Mouse (Mus musculus): ENCODE data around the gene Fto. TPM values are rescaled to one million over a fixed set of nuclear protein-coding genes. Genes with fewer than 3 reads are reported as not detected.

Fto gene
- polyA plus RNA-seq, 1 experiment from 2014 or later: 94.8 TPM

- Histone ChIP-seq H3K9ac (replicated peaks; ENCODE audit: low read length) (no peak overlapping the region), H3K9me3 (replicated peaks; ENCODE audit: control insufficient read depth, low read length) (no peaks in the 10 kb centered on the region), H3K27me3 (ENCODE audit: control insufficient read depth, insufficient read depth, low read length) (no peaks in the 10 kb centered on the region), H3K27ac (replicated peaks; ENCODE audit: low read depth, low read length) (no peak overlapping the region), H3K4me3 (ENCODE audit: low read depth, low read length) (no peak overlapping the region), H3K36me3 (replicated peaks; ENCODE audit: control insufficient read depth, insufficient read depth, low read depth, low read length) (no peaks in the 10 kb centered on the region), H3K4me1 (ENCODE audit: control insufficient read depth, insufficient read depth, low read length) (no peaks in the 10 kb centered on the region), H3K4me2 (ENCODE audit: low read depth, low read length) (no peak overlapping the region)
- 68% methylated on average over 10 of the region's 10 CpGs for WGBS
- DNase-seq (ENCODE audit: low spot score) (no peak), ATAC-seq (replicated peaks; ENCODE audit: insufficient number of reproducible peaks, low FRiP score, low TSS enrichment, low read depth) (no peak)
Observed at GRCm38 (mm10) chr8:91488784-91489450, 175.6 kb downstream of the Fto start.

DNA sequence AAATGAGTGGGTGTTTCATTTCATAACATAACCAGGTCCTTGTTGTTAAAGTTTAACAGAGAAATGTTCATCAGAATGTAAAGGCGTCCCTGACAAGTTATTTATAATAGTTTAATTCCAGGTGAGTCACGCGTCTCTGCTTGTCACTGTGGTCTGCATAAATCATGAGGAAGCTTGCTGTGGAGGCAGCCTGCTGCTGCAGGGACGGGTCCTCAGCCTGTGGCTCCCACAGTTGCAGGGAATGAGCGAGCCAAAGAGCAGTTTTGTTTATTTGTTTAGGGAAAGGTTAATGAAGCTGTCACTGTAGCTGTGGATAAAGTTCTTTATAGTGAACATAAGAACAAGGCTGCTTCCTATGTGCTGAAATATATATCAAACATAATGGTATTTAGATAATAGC lies 176.7 kb downstream of the Fto start:
- no peaks in the 10 kb centered on the region for H3K27me3 ChIP-seq (ENCODE audit: control insufficient read depth, insufficient read depth, low read length)
- WGBS: 59% methylated on average over 5 of the region's 5 CpGs
- H3K36me3 ChIP-seq (replicated peaks; ENCODE audit: control insufficient read depth, insufficient read depth, low read depth, low read length): no peaks in the 10 kb centered on the region
- no peaks in the 10 kb centered on the region for H3K4me1 ChIP-seq (ENCODE audit: control insufficient read depth, insufficient read depth, low read length)
- H3K9me3 ChIP-seq (replicated peaks; ENCODE audit: control insufficient read depth, low read length): no peaks in the 10 kb centered on the region
- no peak overlapping the region for H3K4me3 ChIP-seq (ENCODE audit: low read depth, low read length)
- no peak overlapping the region for H3K9ac ChIP-seq (replicated peaks; ENCODE audit: low read length)
- H3K27ac ChIP-seq (replicated peaks; ENCODE audit: low read depth, low read length): no peak overlapping the region
- ATAC-seq (replicated peaks; ENCODE audit: insufficient number of reproducible peaks, low FRiP score, low TSS enrichment, low read depth) (no peak), DNase-seq (ENCODE audit: low spot score) (no peak)
- H3K4me2 ChIP-seq (ENCODE audit: low read depth, low read length): no peak overlapping the region

GRCm38 (mm10) chr8:91493373-91493772 lies 180.0 kb downstream of the Fto start:
- ATAC-seq (replicated peaks; ENCODE audit: insufficient number of reproducible peaks, low FRiP score, low TSS enrichment, low read depth) (no peak), DNase-seq (ENCODE audit: low spot score) (no peak)
- no peaks in the 10 kb centered on the region for H3K9me3 ChIP-seq (replicated peaks; ENCODE audit: control insufficient read depth, low read length)
- H3K4me3 ChIP-seq (ENCODE audit: low read depth, low read length): no peak overlapping the region
- H3K27me3 ChIP-seq (ENCODE audit: control insufficient read depth, insufficient read depth, low read length): no peaks in the 10 kb centered on the region
- H3K4me2 ChIP-seq (ENCODE audit: low read depth, low read length): no peak overlapping the region
- H3K9ac ChIP-seq (replicated peaks; ENCODE audit: low read length): no peak overlapping the region
- H3K4me1 ChIP-seq (ENCODE audit: control insufficient read depth, insufficient read depth, low read length): no peaks in the 10 kb centered on the region
- H3K36me3 ChIP-seq (replicated peaks; ENCODE audit: control insufficient read depth, insufficient read depth, low read depth, low read length): no peaks in the 10 kb centered on the region
- 88% methylated on average over 8 of the region's 8 CpGs for whole genome bisulfite sequencing
- no peak overlapping the region for H3K27ac ChIP-seq (replicated peaks; ENCODE audit: low read depth, low read length)

GRCm38 (mm10) chr8:91494501-91495259 lies 181.4 kb downstream of the Fto start:
- ATAC-seq (replicated peaks; ENCODE audit: insufficient number of reproducible peaks, low FRiP score, low TSS enrichment, low read depth) (no peak), DNase-seq (ENCODE audit: low spot score) (no peak)
- 45% methylated on average over 10 of the region's 10 CpGs for WGBS
- Histone ChIP-seq H3K4me2 (ENCODE audit: low read depth, low read length) (no peak overlapping the region), H3K36me3 (replicated peaks; ENCODE audit: control insufficient read depth, insufficient read depth, low read depth, low read length) (no peaks in the 10 kb centered on the region), H3K9ac (replicated peaks; ENCODE audit: low read length) (no peak overlapping the region), H3K27me3 (ENCODE audit: control insufficient read depth, insufficient read depth, low read length) (no peaks in the 10 kb centered on the region), H3K9me3 (replicated peaks; ENCODE audit: control insufficient read depth, low read length) (no peaks in the 10 kb centered on the region), H3K27ac (replicated peaks; ENCODE audit: low read depth, low read length) (no peak overlapping the region), H3K4me3 (ENCODE audit: low read depth, low read length) (no peak overlapping the region), H3K4me1 (ENCODE audit: control insufficient read depth, insufficient read depth, low read length) (no peaks in the 10 kb centered on the region)

GRCm38 (mm10) chr8:91495260-91495601 lies 181.9 kb downstream of the Fto start:
- H3K4me1 ChIP-seq (ENCODE audit: control insufficient read depth, insufficient read depth, low read length): no peaks in the 10 kb centered on the region

DNA sequence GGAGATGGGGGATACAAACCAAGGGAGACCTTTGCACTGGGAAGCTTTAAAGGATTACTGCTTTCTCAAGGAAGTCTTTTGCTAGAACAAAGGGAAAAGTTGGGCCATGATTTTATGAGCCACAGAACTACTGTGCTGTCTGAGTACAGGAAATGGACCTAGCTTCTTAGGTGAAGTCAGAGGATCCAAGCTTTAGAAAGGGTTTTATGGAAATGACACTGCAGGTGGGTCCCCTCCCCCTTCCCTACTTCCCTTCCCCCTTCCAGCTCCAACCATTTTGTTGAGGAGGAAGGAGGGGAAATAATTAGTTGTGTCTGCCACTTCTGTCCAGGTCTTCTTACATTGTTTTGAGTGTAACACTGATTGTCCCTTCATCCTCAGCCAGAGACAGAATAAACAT lies 182.7 kb downstream of the Fto start:
- no peak overlapping the region for H3K9ac ChIP-seq (replicated peaks; ENCODE audit: low read length)
- no peaks in the 10 kb centered on the region for H3K4me1 ChIP-seq (ENCODE audit: control insufficient read depth, insufficient read depth, low read length)
- H3K4me2 ChIP-seq (ENCODE audit: low read depth, low read length): no peak overlapping the region
- H3K9me3 ChIP-seq (replicated peaks; ENCODE audit: control insufficient read depth, low read length): no peaks in the 10 kb centered on the region
- no peak overlapping the region for H3K4me3 ChIP-seq (ENCODE audit: low read depth, low read length)
- H3K27ac ChIP-seq (replicated peaks; ENCODE audit: low read depth, low read length): no peak overlapping the region
- H3K36me3 ChIP-seq (replicated peaks; ENCODE audit: control insufficient read depth, insufficient read depth, low read depth, low read length): no peaks in the 10 kb centered on the region
- ATAC-seq (replicated peaks; ENCODE audit: insufficient number of reproducible peaks, low FRiP score, low TSS enrichment, low read depth) (no peak), DNase-seq (ENCODE audit: low spot score) (no peak)
- no peaks in the 10 kb centered on the region for H3K27me3 ChIP-seq (ENCODE audit: control insufficient read depth, insufficient read depth, low read length)

More at GRCm38 (mm10) chr8:91495260-91495601, 181.9 kb downstream of the Fto start:
- no peaks in the 10 kb centered on the region for H3K36me3 ChIP-seq (replicated peaks; ENCODE audit: control insufficient read depth, insufficient read depth, low read depth, low read length)
- no peak overlapping the region for H3K27ac ChIP-seq (replicated peaks; ENCODE audit: low read depth, low read length)
- H3K27me3 ChIP-seq (ENCODE audit: control insufficient read depth, insufficient read depth, low read length): no peaks in the 10 kb centered on the region
- no peak overlapping the region for H3K4me3 ChIP-seq (ENCODE audit: low read depth, low read length)
- DNase-seq (ENCODE audit: low spot score): no peak
- 36% methylated on average over 2 of the region's 2 CpGs for WGBS
- no peak overlapping the region for H3K4me2 ChIP-seq (ENCODE audit: low read depth, low read length)
- no peaks in the 10 kb centered on the region for H3K9me3 ChIP-seq (replicated peaks; ENCODE audit: control insufficient read depth, low read length)
- no peak overlapping the region for H3K9ac ChIP-seq (replicated peaks; ENCODE audit: low read length)
- ATAC-seq (replicated peaks; ENCODE audit: insufficient number of reproducible peaks, low FRiP score, low TSS enrichment, low read depth): no peak

DNA sequence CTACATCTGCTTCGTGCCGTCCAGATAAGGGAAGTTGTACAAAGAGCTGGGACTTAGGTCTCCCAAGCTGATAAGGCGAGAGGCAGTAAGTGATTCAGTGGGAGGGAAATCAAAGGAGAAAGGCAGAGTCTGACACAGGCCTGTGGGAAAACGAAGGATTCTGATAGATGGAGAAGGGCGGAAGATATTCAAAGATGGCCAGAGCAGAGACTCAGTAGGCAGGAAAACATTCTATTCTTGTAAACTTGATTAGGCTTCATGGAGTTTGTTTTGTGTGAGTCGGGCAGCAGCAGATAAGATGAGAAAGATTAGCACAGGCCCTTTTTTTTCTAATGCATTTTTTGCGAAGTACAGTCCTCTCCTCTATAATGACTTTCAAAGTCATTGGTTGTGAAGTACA lies 183.6 kb downstream of the Fto start:
- no peaks in the 10 kb centered on the region for H3K9me3 ChIP-seq (replicated peaks; ENCODE audit: control insufficient read depth, low read length)
- H3K4me2 ChIP-seq (ENCODE audit: low read depth, low read length): no peak overlapping the region
- ATAC-seq (replicated peaks; ENCODE audit: insufficient number of reproducible peaks, low FRiP score, low TSS enrichment, low read depth) (no peak), DNase-seq (ENCODE audit: low spot score) (no peak)
- H3K27ac ChIP-seq (replicated peaks; ENCODE audit: low read depth, low read length): no peak overlapping the region
- H3K36me3 ChIP-seq (replicated peaks; ENCODE audit: control insufficient read depth, insufficient read depth, low read depth, low read length): no peaks in the 10 kb centered on the region
- no peak overlapping the region for H3K4me3 ChIP-seq (ENCODE audit: low read depth, low read length)
- no peaks in the 10 kb centered on the region for H3K4me1 ChIP-seq (ENCODE audit: control insufficient read depth, insufficient read depth, low read length)
- no peaks in the 10 kb centered on the region for H3K27me3 ChIP-seq (ENCODE audit: control insufficient read depth, insufficient read depth, low read length)
- WGBS: 63% methylated on average over 7 of the region's 7 CpGs
- H3K9ac ChIP-seq (replicated peaks; ENCODE audit: low read length): no peak overlapping the region

DNA sequence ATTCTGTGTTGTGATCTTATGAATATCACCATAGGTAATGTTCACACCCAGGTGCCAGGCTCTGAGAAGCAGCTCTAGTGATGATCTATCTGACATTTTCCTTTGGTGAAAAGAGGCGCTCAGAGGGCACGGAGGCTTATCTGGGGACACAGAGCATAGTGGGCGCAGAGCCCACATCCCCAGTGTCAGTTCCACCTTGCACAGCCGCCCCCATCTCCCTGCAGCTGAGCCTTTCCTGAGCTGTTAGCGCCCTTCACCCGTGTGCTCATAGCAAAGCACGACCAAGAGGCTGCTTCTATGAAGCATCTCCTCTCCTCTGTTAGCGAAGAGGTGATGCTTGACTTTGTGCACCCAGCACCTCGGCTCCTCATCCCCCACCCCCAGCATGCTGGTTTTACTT lies 185.3 kb downstream of the Fto start:
- Histone ChIP-seq H3K4me1 (ENCODE audit: control insufficient read depth, insufficient read depth, low read length) (peaks cover 2% of the 10 kb centered on the region; the same call in 1 of the 2 replicates), H3K4me3 (ENCODE audit: low read depth, low read length) (no peak overlapping the region), H3K27ac (replicated peaks; ENCODE audit: low read depth, low read length) (no peak overlapping the region), H3K36me3 (replicated peaks; ENCODE audit: control insufficient read depth, insufficient read depth, low read depth, low read length) (no peaks in the 10 kb centered on the region), H3K27me3 (ENCODE audit: control insufficient read depth, insufficient read depth, low read length) (no peaks in the 10 kb centered on the region), H3K9ac (replicated peaks; ENCODE audit: low read length) (no peak overlapping the region), H3K4me2 (ENCODE audit: low read depth, low read length) (no peak overlapping the region), H3K9me3 (replicated peaks; ENCODE audit: control insufficient read depth, low read length) (no peaks in the 10 kb centered on the region)
- WGBS: 93% methylated on average over 9 of the region's 9 CpGs
- ATAC-seq (replicated peaks; ENCODE audit: insufficient number of reproducible peaks, low FRiP score, low TSS enrichment, low read depth): no peak
- DNase-seq (ENCODE audit: low spot score): no peak

Data from embryonic facial prominence, embryonic 11.5 days (tissue).